Mouse (Mus musculus): ENCODE results near the gene Kirrel3.

Gene Kirrel3

GRCm38 (mm10) chr9:34603750-34604149, 118.1 kb downstream of the Kirrel3 start:
- DNase-seq (ENCODE audit: low read depth), result no peak

- no peak for DNase-seq (ENCODE audit: low read depth)
These were observed 119.2 kb downstream of the Kirrel3 start for GRCm38 (mm10) chr9:34604931-34605330.

GRCm38 (mm10) chr9:34605486-34605885, 119.8 kb downstream of the Kirrel3 start:
- no peak for DNase-seq (ENCODE audit: low read depth)

- no peak for DNase-seq (ENCODE audit: low read depth)
These were observed 122.3 kb downstream of the Kirrel3 start for GRCm38 (mm10) chr9:34607976-34608375.

- DNase-seq (ENCODE audit: low read depth), result no peak
These were observed 127.4 kb downstream of the Kirrel3 start for GRCm38 (mm10) chr9:34612886-34613769.

GRCm38 (mm10) chr9:34618099-34618498, 132.4 kb downstream of the Kirrel3 start:
- DNase-seq (ENCODE audit: low read depth), result no peak

GRCm38 (mm10) chr9:34619913-34620312, 134.2 kb downstream of the Kirrel3 start:
- no peak for DNase-seq (ENCODE audit: low read depth)

GRCm38 (mm10) chr9:34623526-34623925, 137.8 kb downstream of the Kirrel3 start:
- no peak for DNase-seq (ENCODE audit: low read depth)

- no peak for DNase-seq (ENCODE audit: low read depth)
These were observed 138.3 kb downstream of the Kirrel3 start for GRCm38 (mm10) chr9:34624021-34624420.

- no peak for DNase-seq (ENCODE audit: low read depth)
These were observed 143.1 kb downstream of the Kirrel3 start for GRCm38 (mm10) chr9:34628841-34629240.

- DNase-seq (ENCODE audit: low read depth), result no peak
These were observed 150.0 kb downstream of the Kirrel3 start for GRCm38 (mm10) chr9:34635696-34636095.

GRCm38 (mm10) chr9:34643917-34644316, 158.2 kb downstream of the Kirrel3 start:
- no peak for DNase-seq (ENCODE audit: low read depth)

- DNase-seq (ENCODE audit: low read depth), result no peak
These were observed 158.7 kb downstream of the Kirrel3 start for GRCm38 (mm10) chr9:34644392-34644791.

GRCm38 (mm10) chr9:34646831-34647230, 161.1 kb downstream of the Kirrel3 start:
- no peak for DNase-seq (ENCODE audit: low read depth)

- no peak for DNase-seq (ENCODE audit: low read depth)
These were observed 166.6 kb downstream of the Kirrel3 start for GRCm38 (mm10) chr9:34652278-34652677.

- DNase-seq (ENCODE audit: low read depth), result no peak
These were observed 167.4 kb downstream of the Kirrel3 start for GRCm38 (mm10) chr9:34653141-34653540.

- DNase-seq (ENCODE audit: low read depth), result no peak
These were observed 174.9 kb downstream of the Kirrel3 start for GRCm38 (mm10) chr9:34660566-34660965.

GRCm38 (mm10) chr9:34663412-34663811, 177.7 kb downstream of the Kirrel3 start:
- no peak for DNase-seq (ENCODE audit: low read depth)

GRCm38 (mm10) chr9:34665361-34666129, 179.9 kb downstream of the Kirrel3 start:
- no peak for DNase-seq (ENCODE audit: low read depth)

GRCm38 (mm10) chr9:34667182-34667581, 181.5 kb downstream of the Kirrel3 start:
- no peak for DNase-seq (ENCODE audit: low read depth)

- DNase-seq (ENCODE audit: low read depth), result no peak
These were observed 185.2 kb downstream of the Kirrel3 start for GRCm38 (mm10) chr9:34670906-34671305.

- no peak for DNase-seq (ENCODE audit: low read depth)
These were observed 201.1 kb downstream of the Kirrel3 start for GRCm38 (mm10) chr9:34686798-34687197.

GRCm38 (mm10) chr9:34688358-34688757, 202.7 kb downstream of the Kirrel3 start:
- no peak for DNase-seq (ENCODE audit: low read depth)
